Mouse (Mus musculus) hindbrain, embryonic 15.5 days (tissue): ENCODE measurements at regions not wholly inside any gene's neighbourhood (a gene's known extent, or its start where the extent isn't known, plus 50 kb on each side); places are given as distances from the start of the nearest gene placed in this dataset.

ENCODE experiments used
- ATAC-seq: fragments of 200-750 bp; cut with Nextera tagmentation; 2 replicates; pipeline ENCODE4 v1.8.0; 2017; ENCODE audit warnings: low read depth, moderate number of reproducible peaks, moderate TSS enrichment; ENCODE audit not compliant: low FRiP score
- H3K27ac ChIP-seq: fragments of 300-500 bp; sonication (generic); replicated peaks from 2 replicates; pipeline ENCODE4 v1.5.1; 2015; ENCODE audit warnings: mild to moderate bottlenecking, inconsistent platforms
- H3K27me3 ChIP-seq: fragments of 300-500 bp; sonication (generic); 2 replicates; pipeline ENCODE4 v1.6.1; 2015; ENCODE audit warnings: control low read depth, inconsistent platforms
- H3K36me3 ChIP-seq: fragments of 300-500 bp; sonication (generic); 2 replicates; pipeline ENCODE4 v1.6.1; 2015; ENCODE audit warnings: control low read depth, inconsistent platforms
- H3K4me1 ChIP-seq: fragments of 300-500 bp; sonication (generic); replicated peaks from 2 replicates; pipeline ENCODE4 v1.6.1; 2015; ENCODE audit warnings: control low read depth, inconsistent platforms
- H3K4me2 ChIP-seq: fragments of 300-500 bp; sonication (generic); 2 replicates; pipeline ENCODE4 v1.6.1; 2015; ENCODE audit warnings: moderate library complexity, mild to moderate bottlenecking, inconsistent platforms
- H3K4me3 ChIP-seq: fragments of 300-500 bp; sonication (generic); 2 replicates; pipeline ENCODE4 v1.5.1; 2015; ENCODE audit warnings: mild to moderate bottlenecking, inconsistent platforms
- H3K9ac ChIP-seq: fragments of 300-500 bp; sonication (generic); 2 replicates; pipeline ENCODE4 v1.6.1; 2015; ENCODE audit warnings: inconsistent platforms
- H3K9me3 ChIP-seq: fragments of 300-500 bp; sonication (generic); 2 replicates; pipeline ENCODE4 v1.6.1; 2016; ENCODE audit warnings: control low read depth, inconsistent platforms
- WGBS: fragments of 180-500 bp; shearing (Covaris S2); methylation state at CpG from one replicate; pipeline ENCODE4 v1.1.7; 2015; 5-methylcytosine and 5-hydroxymethylcytosine counted together

GRCm38 (mm10) chr5:15773839-15774238, 59.8 kb upstream of the Speer4c start:
- Histone ChIP-seq H3K4me1 (no peaks in the 10 kb centered on the region), H3K4me2 (no peak overlapping the region), H3K36me3 (no peaks in the 10 kb centered on the region), H3K9me3 (no peaks in the 10 kb centered on the region), H3K4me3 (no peak overlapping the region), H3K27me3 (no peaks in the 10 kb centered on the region), H3K9ac (no peak overlapping the region), H3K27ac (no peak overlapping the region)
- ATAC-seq, result no peak
- 37% methylated on average over 3 of the region's 3 CpGs for WGBS

GRCm38 (mm10) chr5:15774567-15774966, 60.5 kb upstream of the Speer4c start:
- ATAC-seq, result no peak
- WGBS, result 14% methylated on average over 3 of the region's 3 CpGs
- no peaks in the 10 kb centered on the region for H3K27me3 ChIP-seq

GRCm38 (mm10) chr5:15776106-15776505, 62.0 kb upstream of the Speer4c start:
- Histone ChIP-seq H3K9ac (no peak overlapping the region), H3K4me1 (no peaks in the 10 kb centered on the region), H3K4me2 (no peak overlapping the region), H3K27ac (no peak overlapping the region), H3K36me3 (no peaks in the 10 kb centered on the region), H3K27me3 (no peaks in the 10 kb centered on the region), H3K4me3 (no peak overlapping the region), H3K9me3 (no peaks in the 10 kb centered on the region)
- ATAC-seq, result no peak
- WGBS, result 86% methylated on average over 3 of the region's 3 CpGs

More at GRCm38 (mm10) chr5:15774567-15774966, 60.5 kb upstream of the Speer4c start:
- no peak overlapping the region for H3K9ac ChIP-seq
- no peak overlapping the region for H3K27ac ChIP-seq
- H3K36me3 ChIP-seq, result no peaks in the 10 kb centered on the region
- H3K4me2 ChIP-seq, result no peak overlapping the region
- H3K9me3 ChIP-seq, result no peaks in the 10 kb centered on the region
- no peak overlapping the region for H3K4me3 ChIP-seq
- H3K4me1 ChIP-seq, result no peaks in the 10 kb centered on the region

DNA sequence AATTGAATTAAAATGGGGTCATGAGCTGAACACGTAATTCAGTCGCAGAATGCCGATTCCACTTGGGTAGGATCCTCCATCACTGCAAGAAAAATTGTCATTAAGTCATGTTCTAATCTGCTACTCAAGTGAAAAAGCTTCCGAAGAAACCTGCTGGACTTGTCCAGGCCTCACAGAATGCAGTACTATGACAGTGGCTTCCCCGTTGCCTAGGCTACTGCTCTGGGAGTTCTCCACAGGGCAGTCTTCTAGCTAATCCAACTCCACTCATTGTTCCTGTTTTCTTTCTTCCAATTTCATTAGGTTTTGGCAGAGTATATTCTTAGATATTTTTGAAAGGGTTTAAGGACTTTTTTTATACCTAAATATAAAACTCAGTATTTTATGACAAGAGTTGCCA, 89.5 kb upstream of the Speer4c start:
- no peaks in the 10 kb centered on the region for H3K4me1 ChIP-seq
- 63% methylated on average over 5 of the region's 5 CpGs for WGBS
- H3K27me3 ChIP-seq, result no peaks in the 10 kb centered on the region
- no peak overlapping the region for H3K27ac ChIP-seq
- no peak overlapping the region for H3K9ac ChIP-seq
- ATAC-seq, result no peak
- H3K4me2 ChIP-seq, result no peak overlapping the region
- H3K4me3 ChIP-seq, result no peak overlapping the region
- H3K9me3 ChIP-seq, result no peaks in the 10 kb centered on the region
- H3K36me3 ChIP-seq, result no peaks in the 10 kb centered on the region

DNA sequence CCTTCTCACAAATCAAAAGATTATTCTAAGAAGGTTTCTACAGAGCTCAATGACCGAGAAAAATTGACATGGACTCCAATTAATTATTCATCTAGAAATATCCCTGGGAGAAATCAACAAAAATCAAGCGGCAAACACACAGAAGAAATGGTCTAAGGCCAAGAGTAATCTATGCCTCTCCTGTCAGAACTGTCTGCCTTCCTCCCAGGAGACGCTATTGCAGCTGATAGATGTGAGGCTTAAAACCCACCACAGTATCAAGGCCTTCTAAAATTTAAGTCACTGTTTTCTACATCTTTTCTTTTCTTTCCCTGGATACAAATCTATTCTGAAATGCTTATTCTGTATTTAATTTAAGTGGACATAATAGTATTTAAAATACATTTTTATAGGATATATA, 102.8 kb upstream of the Speer4c start:
- H3K27me3 ChIP-seq, result no peaks in the 10 kb centered on the region
- no peak overlapping the region for H3K27ac ChIP-seq
- no peaks in the 10 kb centered on the region for H3K9me3 ChIP-seq
- no peak overlapping the region for H3K9ac ChIP-seq
- H3K36me3 ChIP-seq, result no peaks in the 10 kb centered on the region
- no peak overlapping the region for H3K4me3 ChIP-seq
- no peak for ATAC-seq
- H3K4me2 ChIP-seq, result no peak overlapping the region
- WGBS, result 41% methylated on average over 3 of the region's 3 CpGs
- H3K4me1 ChIP-seq, result no peaks in the 10 kb centered on the region

GRCm38 (mm10) chr5:15817366-15817765, 103.3 kb upstream of the Speer4c start:
- Histone ChIP-seq H3K4me2 (no peak overlapping the region), H3K27ac (no peak overlapping the region), H3K9me3 (no peaks in the 10 kb centered on the region), H3K4me1 (no peaks in the 10 kb centered on the region), H3K9ac (no peak overlapping the region), H3K36me3 (no peaks in the 10 kb centered on the region), H3K4me3 (no peak overlapping the region), H3K27me3 (no peaks in the 10 kb centered on the region)
- WGBS, result 15% methylated on average over 3 of the region's 3 CpGs
- ATAC-seq, result no peak

- Histone ChIP-seq H3K27ac (no peak overlapping the region), H3K36me3 (no peaks in the 10 kb centered on the region), H3K4me3 (no peak overlapping the region), H3K4me2 (no peak overlapping the region), H3K9ac (no peak overlapping the region), H3K4me1 (no peaks in the 10 kb centered on the region), H3K9me3 (no peaks in the 10 kb centered on the region), H3K27me3 (no peaks in the 10 kb centered on the region)
- no peak for ATAC-seq
- 90% methylated on average over 3 of the region's 3 CpGs for WGBS
Measured at GRCm38 (mm10) chr5:15822989-15823388, 108.9 kb upstream of the Speer4c start.

DNA sequence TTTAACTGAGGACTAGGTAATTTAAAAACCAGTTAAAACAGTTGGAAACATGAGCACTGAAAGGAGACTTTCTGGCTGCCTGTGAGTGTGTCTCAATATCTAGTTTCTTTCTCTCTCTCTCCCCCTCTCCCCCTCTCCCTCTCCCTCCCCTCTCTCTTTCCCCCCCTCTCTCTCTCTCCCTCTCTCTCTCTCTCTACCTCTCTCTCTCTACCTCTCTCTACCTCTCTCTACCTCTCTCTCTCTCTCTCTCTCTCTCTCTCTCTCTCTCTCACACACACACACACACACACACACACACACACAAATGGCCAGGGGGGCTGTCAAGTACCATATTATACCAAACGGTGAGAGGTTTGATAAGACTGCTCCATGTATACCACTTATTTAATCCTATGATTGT, 103.0 kb upstream of the Cacna2d1 start:
- no peak overlapping the region for H3K27ac ChIP-seq
- no peak for ATAC-seq
- H3K4me3 ChIP-seq, result no peak overlapping the region
- no peak overlapping the region for H3K9ac ChIP-seq
- H3K36me3 ChIP-seq, result no peaks in the 10 kb centered on the region
- WGBS, result 82% methylated on average over 1 of the region's 1 CpGs
- H3K27me3 ChIP-seq, result no peaks in the 10 kb centered on the region
- no peaks in the 10 kb centered on the region for H3K4me1 ChIP-seq
- peaks cover 4% of the 10 kb centered on the region; the same call in 1 of the 2 replicates for H3K9me3 ChIP-seq
- H3K4me2 ChIP-seq, result no peak overlapping the region

- no peak overlapping the region for H3K4me3 ChIP-seq
- H3K4me2 ChIP-seq, result no peak overlapping the region
- H3K27me3 ChIP-seq, result no peaks in the 10 kb centered on the region
- no peaks in the 10 kb centered on the region for H3K36me3 ChIP-seq
- no peak overlapping the region for H3K27ac ChIP-seq
- no peak overlapping the region for H3K9ac ChIP-seq
- H3K9me3 ChIP-seq, result peaks cover 4% of the 10 kb centered on the region; the same call in 1 of the 2 replicates
- ATAC-seq, result no peak
- H3K4me1 ChIP-seq, result no peaks in the 10 kb centered on the region
- 66% methylated on average over 1 of the region's 1 CpGs for WGBS
Measured at GRCm38 (mm10) chr5:15832338-15832737, 102.2 kb upstream of the Cacna2d1 start.

DNA sequence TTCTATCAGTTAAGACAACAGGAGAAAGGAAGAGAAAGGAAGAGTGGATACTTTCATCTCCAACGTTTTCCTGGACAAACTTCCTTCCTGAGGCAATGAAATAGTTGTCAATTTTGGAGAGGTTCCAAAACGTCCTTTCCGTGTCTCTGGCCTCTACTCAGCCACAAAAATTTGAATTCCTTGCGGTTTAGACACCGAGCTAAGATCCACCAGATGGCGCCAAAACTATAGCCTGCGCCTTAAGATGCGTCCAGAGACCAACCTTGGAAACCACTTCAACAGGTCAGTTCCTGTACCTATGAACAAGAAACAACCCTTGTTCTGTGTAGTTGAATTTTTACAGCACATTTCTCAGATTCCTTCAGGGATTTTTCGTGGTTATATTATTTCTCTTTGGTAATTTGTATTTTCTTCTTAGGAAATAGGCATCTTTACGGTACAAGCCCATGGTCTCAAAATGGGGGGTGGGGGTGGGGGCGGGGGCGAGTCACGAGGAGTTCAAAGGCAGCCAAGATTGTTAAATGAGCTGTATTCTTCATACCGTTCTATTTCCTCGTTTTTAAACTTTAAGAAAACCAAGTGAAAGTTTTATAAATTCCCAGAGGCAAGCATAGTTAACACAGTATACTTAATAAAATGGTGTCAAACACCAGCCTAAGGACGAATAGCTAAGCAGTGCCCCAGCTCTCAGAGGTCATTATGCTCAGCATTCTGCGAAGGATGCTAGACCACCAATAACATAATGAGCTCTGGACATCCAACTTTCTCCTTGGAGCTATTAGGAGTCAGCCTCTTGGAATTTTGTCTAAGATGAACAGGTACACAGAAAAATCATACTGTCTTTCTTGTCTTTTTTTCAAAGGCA, 96.2 kb upstream of the Cacna2d1 start:
- no peaks in the 10 kb centered on the region for H3K27me3 ChIP-seq
- no peaks in the 10 kb centered on the region for H3K36me3 ChIP-seq
- peak; percentile 87 for ATAC-seq
- no peak overlapping the region for H3K9ac ChIP-seq
- H3K9me3 ChIP-seq, result no peaks in the 10 kb centered on the region
- no peaks in the 10 kb centered on the region for H3K4me1 ChIP-seq
- H3K4me2 ChIP-seq, result no peak overlapping the region
- H3K4me3 ChIP-seq, result no peak overlapping the region
- no peak overlapping the region for H3K27ac ChIP-seq
- 33% methylated on average over 17 of the region's 17 CpGs for WGBS

DNA sequence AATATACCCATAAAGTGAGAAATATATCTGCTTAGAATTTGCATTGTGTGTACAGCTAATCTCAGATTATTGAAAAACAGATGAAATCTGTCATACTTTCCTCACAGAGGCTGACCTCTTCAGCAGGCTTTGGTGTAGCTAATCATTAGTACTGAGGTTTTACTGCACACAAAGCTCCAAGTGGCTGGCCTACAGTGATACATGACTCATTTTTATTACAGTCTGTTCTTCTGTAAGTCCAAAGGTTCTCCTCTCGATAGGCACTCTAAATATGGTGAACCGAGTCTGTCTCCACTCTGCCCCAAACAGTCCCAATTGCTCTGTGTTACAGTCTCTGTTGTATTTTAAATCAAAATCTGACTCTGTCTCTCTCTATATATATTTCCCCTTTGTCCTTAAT, 87.7 kb upstream of the Cacna2d1 start:
- Histone ChIP-seq H3K9ac (no peak overlapping the region), H3K36me3 (no peaks in the 10 kb centered on the region), H3K27ac (no peak overlapping the region), H3K4me2 (no peak overlapping the region), H3K4me3 (no peak overlapping the region), H3K9me3 (no peaks in the 10 kb centered on the region), H3K27me3 (no peaks in the 10 kb centered on the region), H3K4me1 (0 out of 2 replicates have a peak, but pooled peaks cover 6% of the 10 kb centered on the region)
- 88% methylated on average over 2 of the region's 2 CpGs for WGBS
- no peak for ATAC-seq

DNA sequence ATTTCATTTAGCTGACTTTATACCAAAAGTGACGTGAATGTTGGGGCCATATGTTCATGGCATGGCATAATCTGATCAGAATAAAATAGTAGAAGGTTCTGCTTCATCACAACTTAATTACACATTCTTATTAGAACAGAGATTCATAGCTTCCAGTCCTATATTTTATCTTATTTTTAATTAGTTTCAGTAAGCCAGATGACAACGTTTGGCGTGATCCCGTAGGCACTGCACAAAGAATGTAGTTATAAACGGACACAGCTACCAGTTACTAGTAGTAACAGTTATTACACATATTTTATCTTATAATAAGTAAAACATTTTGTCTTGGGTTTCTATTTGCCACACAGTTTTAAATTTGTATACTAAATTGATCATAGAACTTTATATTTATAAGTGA, 85.0 kb upstream of the Cacna2d1 start:
- Histone ChIP-seq H3K27ac (no peak overlapping the region), H3K27me3 (no peaks in the 10 kb centered on the region), H3K9me3 (no peaks in the 10 kb centered on the region), H3K4me1 (0 out of 2 replicates have a peak, but pooled peaks cover 6% of the 10 kb centered on the region), H3K4me3 (no peak overlapping the region), H3K36me3 (no peaks in the 10 kb centered on the region), H3K4me2 (no peak overlapping the region), H3K9ac (no peak overlapping the region)
- 59% methylated on average over 5 of the region's 5 CpGs for WGBS
- ATAC-seq, result no peak
